In the genomic region with DNA sequence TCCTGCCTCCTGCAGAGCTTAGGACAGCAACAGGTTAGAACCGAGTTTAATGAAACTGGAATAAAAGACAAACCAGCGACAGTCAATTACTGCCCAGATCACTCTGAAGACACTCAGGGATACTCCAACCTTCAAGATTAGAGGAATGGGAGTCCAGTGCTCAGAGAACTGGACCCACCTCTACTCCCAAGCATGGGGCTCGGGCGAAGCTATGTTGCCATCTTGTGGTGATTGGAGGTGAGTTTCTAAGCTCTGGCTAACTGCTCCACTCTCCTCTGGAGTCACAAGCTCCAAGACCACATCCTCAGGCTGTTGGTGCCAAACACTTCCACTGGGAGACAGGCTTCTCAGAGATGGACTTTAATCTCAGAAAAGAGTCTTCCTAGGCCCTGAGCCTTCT, we compare ENCODE assay signal across 10 mouse cellular contexts.
A peak's percentile ranks its signal among the peaks of the same experiment; 100 is the strongest.
DNase-seq lines count a peak whose midpoint lies in the region; ATAC-seq and TF ChIP-seq lines count a peak whose summit lies in the region.
"Had no signal": no experiment of that assay in that cellular context is flagged by ENCODE, and none has a peak within 500 bp of the region (broad histone marks: within the 10 kb centered on the region; RNA-seq: fewer than 3 reads in every experiment).

No protein-coding gene starts in this region.

- TF ChIP-seq CTCF in lung, postnatal 0 days (IDR thresholded peaks at IDR 0.05) = peak; percentile 49
- 0 out of 2 replicates have a peak, but pooled peaks have one; percentile 30 for TF ChIP-seq CTCF in embryonic fibroblast, embryonic 13.5 days (IDR thresholded peaks at IDR 0.05; ENCODE audit: borderline replicate concordance, insufficient read depth, low read length)

- H3K36me3 ChIP-seq in hindbrain, embryonic 11.5 days (ENCODE audit: control insufficient read depth, insufficient read depth, low read length) = no peaks in the 10 kb centered on the region
- H3K36me3 ChIP-seq in hindbrain, embryonic 12.5 days = no peaks in the 10 kb centered on the region
- no peaks in the 10 kb centered on the region for H3K36me3 ChIP-seq in lung, postnatal 0 days (ENCODE audit: insufficient read depth, low read length)
- H3K36me3 ChIP-seq: embryonic facial prominence, embryonic 15.5 days; limb, embryonic 13.5 days had no signal

- TF ChIP-seq EP300 in lung, postnatal 0 days (IDR thresholded peaks at IDR 0.05) = no peak

- no peak overlapping the region for H3K9ac ChIP-seq in hindbrain, embryonic 11.5 days (ENCODE audit: low read depth, low read length)
- H3K9ac ChIP-seq in hindbrain, embryonic 12.5 days = no peak overlapping the region
- no peak overlapping the region for H3K9ac ChIP-seq in lung, postnatal 0 days (replicated peaks; ENCODE audit: low read depth)
- H3K9ac ChIP-seq: embryonic facial prominence, embryonic 15.5 days; limb, embryonic 13.5 days had no signal

- no peak overlapping the region for H3K4me2 ChIP-seq in hindbrain, embryonic 11.5 days (replicated peaks; ENCODE audit: low read depth, low read length)
- no peak overlapping the region for H3K4me2 ChIP-seq in hindbrain, embryonic 12.5 days (replicated peaks)
- no peak overlapping the region for H3K4me2 ChIP-seq in lung, postnatal 0 days (replicated peaks; ENCODE audit: low read depth, low read length)
- H3K4me2 ChIP-seq: embryonic facial prominence, embryonic 15.5 days; limb, embryonic 13.5 days had no signal

- WGBS in hindbrain, embryonic 11.5 days = 76% methylated on average over 4 of the region's 4 CpGs
- 75% methylated on average over 4 of the region's 4 CpGs for WGBS in hindbrain, embryonic 12.5 days
- WGBS in lung, postnatal 0 days = 59% methylated on average over 4 of the region's 4 CpGs

- H3K4me1 ChIP-seq in hindbrain, embryonic 11.5 days (replicated peaks; ENCODE audit: control insufficient read depth, insufficient read depth, low read length) = no peaks in the 10 kb centered on the region; the same call in 1 of the 2 replicates
- peaks cover 9% of the 10 kb centered on the region for H3K4me1 ChIP-seq in hindbrain, embryonic 12.5 days
- H3K4me1 ChIP-seq in lung, postnatal 0 days (ENCODE audit: insufficient read depth, low read depth, low read length) = no peaks in the 10 kb centered on the region
- 0 out of 2 replicates have a peak, but pooled peaks cover 1% of the 10 kb centered on the region for H3K4me1 ChIP-seq in embryonic fibroblast, embryonic 13.5 days (ENCODE audit: control insufficient read depth, insufficient read depth, low read length)

- no peaks in the 10 kb centered on the region for H3K27me3 ChIP-seq in hindbrain, embryonic 11.5 days (ENCODE audit: control insufficient read depth, insufficient read depth, low read length)
- H3K27me3 ChIP-seq in hindbrain, embryonic 12.5 days = 0 out of 2 replicates have a peak, but pooled peaks cover 2% of the 10 kb centered on the region
- no peaks in the 10 kb centered on the region for H3K27me3 ChIP-seq in lung, postnatal 0 days (replicated peaks; ENCODE audit: insufficient read depth, low read length)
- H3K27me3 ChIP-seq: embryonic facial prominence, embryonic 15.5 days had no signal

- TF ChIP-seq POLR2A in embryonic fibroblast, embryonic 13.5 days (IDR thresholded peaks at IDR 0.05; ENCODE audit: low read depth, low read length) = no peak

- H3K9me3 ChIP-seq in hindbrain, embryonic 11.5 days (ENCODE audit: control insufficient read depth, low read length) = no peaks in the 10 kb centered on the region; the same call in 1 of the 2 replicates
- 0 out of 2 replicates have a peak, but pooled peaks cover 5% of the 10 kb centered on the region for H3K9me3 ChIP-seq in hindbrain, embryonic 12.5 days (replicated peaks)
- H3K9me3 ChIP-seq in lung, postnatal 0 days (ENCODE audit: low read length) = no peaks in the 10 kb centered on the region
- H3K9me3 ChIP-seq: embryonic facial prominence, embryonic 15.5 days had no signal

- no peak overlapping the region for H3K4me3 ChIP-seq in hindbrain, embryonic 11.5 days (ENCODE audit: low read depth, low read length)
- no peak overlapping the region for H3K4me3 ChIP-seq in hindbrain, embryonic 12.5 days
- no peak overlapping the region for H3K4me3 ChIP-seq in lung, postnatal 0 days (ENCODE audit: low read depth, low read length)
- H3K4me3 ChIP-seq in embryonic fibroblast, embryonic 13.5 days (ENCODE audit: insufficient read depth, low read length) = no peak overlapping the region
- H3K4me3 ChIP-seq: embryonic facial prominence, embryonic 15.5 days; limb, embryonic 13.5 days had no signal

- H3K27ac ChIP-seq in hindbrain, embryonic 11.5 days (ENCODE audit: low read depth, low read length) = no peak overlapping the region
- H3K27ac ChIP-seq in hindbrain, embryonic 12.5 days = no peak overlapping the region
- H3K27ac ChIP-seq in lung, postnatal 0 days (ENCODE audit: low read length) = no peak overlapping the region
- H3K27ac ChIP-seq in embryonic fibroblast, embryonic 13.5 days (ENCODE audit: insufficient read depth, low read length) = no peak overlapping the region
- H3K27ac ChIP-seq: embryonic facial prominence, embryonic 15.5 days; limb, embryonic 13.5 days had no signal

- no peak for ATAC-seq in hindbrain, embryonic 11.5 days (ENCODE audit: low FRiP score)
- ATAC-seq in hindbrain, embryonic 12.5 days (ENCODE audit: low FRiP score) = no peak
- ATAC-seq in lung, postnatal 0 days = no peak

- DNase-seq in hindbrain, embryonic 11.5 days (ENCODE audit: low spot score) = peak; percentile 14
- DNase-seq in lung, postnatal 0 days (ENCODE audit: low spot score) = no peak
- no peak for DNase-seq in lung, postnatal 4 days
- peak; percentile 68 for DNase-seq in NIH3T3 (ENCODE audit: low read depth)
- no peak for DNase-seq in thymus, adult 18-20 months
- DNase-seq in gastrocnemius, postnatal 10 days = no peak

Comparison
In these comparisons a context has a peak if more than half of its experiments do, and no peak if none do; other contexts are left out.
1. DNase-seq: peak in hindbrain, embryonic 11.5 days (single experiment) and NIH3T3 (single experiment); none in lung, postnatal 0 days (single experiment), lung, postnatal 4 days (0 of 2), thymus, adult 18-20 months (0 of 2) and gastrocnemius, postnatal 10 days (single experiment).